Mouse (Mus musculus): ENCODE data around the gene Gm10681. TPM values are rescaled to one million over a fixed set of nuclear protein-coding genes. Genes with fewer than 3 reads are reported as not detected.
"Not testable (repeated sequence)": the region's sequence is repeated elsewhere in the genome, so short reads cannot be mapped to it uniquely, and the experiment has no call there.

The Gm10681 gene
- not detected in 2 replicates for polyA plus RNA-seq (2014; fragmentation: Nextera tagmentation; extraction: Ambion mirVana)

GRCm38 (mm10) chr3:98588707-98589106, at the start of gene Gm10681:
Gene Gm10681 (minus strand): TSS chr3:98588807.
- DNase-seq (ENCODE audit: low spot score), result no peak

DNA sequence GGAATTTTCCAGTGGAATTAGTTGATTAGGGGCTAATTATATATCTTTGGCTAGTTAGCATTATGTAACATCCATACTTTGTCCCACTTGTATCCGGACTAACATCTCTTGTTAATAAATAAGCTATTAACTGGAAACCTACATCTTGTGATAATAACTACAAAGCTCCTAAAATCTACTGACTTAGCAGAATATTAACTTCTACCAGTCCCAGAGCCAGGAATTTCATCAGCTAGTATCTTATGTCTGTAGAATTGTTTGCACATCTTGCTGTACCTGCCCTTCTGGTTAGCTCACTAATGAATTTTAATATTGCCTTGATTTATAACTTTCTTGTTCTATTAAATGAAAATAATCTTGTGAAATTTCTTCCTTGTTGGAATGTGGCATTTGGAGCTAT, 46.5 kb upstream of the Gm10681 start:
- H3K4me1 ChIP-seq (replicated peaks; ENCODE audit: control insufficient read depth, insufficient read depth, low read length), result no peaks in the 10 kb centered on the region
- no peak overlapping the region for H3K4me3 ChIP-seq (ENCODE audit: low read depth, low read length)
- no peaks in the 10 kb centered on the region for H3K9me3 ChIP-seq (ENCODE audit: control insufficient read depth, low read length)
- H3K27me3 ChIP-seq (replicated peaks; ENCODE audit: control insufficient read depth, insufficient read depth, low read length), result no peaks in the 10 kb centered on the region
- H3K27ac ChIP-seq (ENCODE audit: low read depth), result no peak overlapping the region
- no peak overlapping the region for H3K9ac ChIP-seq (ENCODE audit: low read length)
- no peak overlapping the region for H3K4me2 ChIP-seq (ENCODE audit: low read length)
- no peaks in the 10 kb centered on the region for H3K36me3 ChIP-seq (ENCODE audit: control insufficient read depth, insufficient read depth, low read length)
- ATAC-seq (replicated peaks; ENCODE audit: low FRiP score, low TSS enrichment, low read depth) (no peak), DNase-seq (ENCODE audit: low spot score) (no peak)
- WGBS, result 76% methylated on average over 1 of the region's 1 CpGs

More at GRCm38 (mm10) chr3:98588707-98589106, at the start of gene Gm10681:
- Histone ChIP-seq H3K9ac (ENCODE audit: low read length) (no peak within 1 kb of the TSS), H3K4me2 (ENCODE audit: low read length) (no peak within 1 kb of the TSS), H3K4me3 (ENCODE audit: low read depth, low read length) (no peak within 1 kb of the TSS), H3K27ac (ENCODE audit: low read depth) (no peak within 1 kb of the TSS), H3K4me1 (replicated peaks; ENCODE audit: control insufficient read depth, insufficient read depth, low read length) (no peaks in the 10 kb centered on the region), H3K9me3 (ENCODE audit: control insufficient read depth, low read length) (no peaks in the 10 kb centered on the region), H3K36me3 (ENCODE audit: control insufficient read depth, insufficient read depth, low read length) (no peaks in the 10 kb centered on the region), H3K27me3 (replicated peaks; ENCODE audit: control insufficient read depth, insufficient read depth, low read length) (no peaks in the 10 kb centered on the region)
- ATAC-seq (replicated peaks; ENCODE audit: low FRiP score, low TSS enrichment, low read depth), result no peak

GRCm38 (mm10) chr3:98630152-98630551, 41.5 kb upstream of the Gm10681 start, which contains the start of gene Hsd3b5:
Gene Hsd3b5 (minus strand): TSS chr3:98630252.
- Histone ChIP-seq H3K36me3 (ENCODE audit: control insufficient read depth, insufficient read depth, low read length) (no peaks in the 10 kb centered on the region), H3K9me3 (ENCODE audit: control insufficient read depth, low read length) (no peaks in the 10 kb centered on the region), H3K27me3 (replicated peaks; ENCODE audit: control insufficient read depth, insufficient read depth, low read length) (no peaks in the 10 kb centered on the region), H3K27ac (ENCODE audit: low read depth) (no peak within 1 kb of the TSS), H3K4me1 (replicated peaks; ENCODE audit: control insufficient read depth, insufficient read depth, low read length) (no peaks in the 10 kb centered on the region), H3K4me2 (ENCODE audit: low read length) (no peak within 1 kb of the TSS), H3K9ac (ENCODE audit: low read length) (no peak within 1 kb of the TSS), H3K4me3 (ENCODE audit: low read depth, low read length) (no peak within 1 kb of the TSS)
- no peak for DNase-seq (ENCODE audit: low spot score)
- ATAC-seq (replicated peaks; ENCODE audit: low FRiP score, low TSS enrichment, low read depth), result no peak

GRCm38 (mm10) chr3:98629633-98630032, 41.0 kb upstream of the Gm10681 start:
- no peak overlapping the region for H3K27ac ChIP-seq (ENCODE audit: low read depth)
- 84% methylated on average over 3 of the region's 3 CpGs for WGBS
- H3K9ac ChIP-seq (ENCODE audit: low read length), result no peak overlapping the region
- H3K36me3 ChIP-seq (ENCODE audit: control insufficient read depth, insufficient read depth, low read length), result no peaks in the 10 kb centered on the region
- H3K9me3 ChIP-seq (ENCODE audit: control insufficient read depth, low read length), result no peaks in the 10 kb centered on the region
- H3K4me3 ChIP-seq (ENCODE audit: low read depth, low read length), result no peak overlapping the region
- H3K4me2 ChIP-seq (ENCODE audit: low read length), result no peak overlapping the region
- no peak for ATAC-seq (replicated peaks; ENCODE audit: low FRiP score, low TSS enrichment, low read depth)
- DNase-seq (ENCODE audit: low spot score), result no peak
- no peaks in the 10 kb centered on the region for H3K27me3 ChIP-seq (replicated peaks; ENCODE audit: control insufficient read depth, insufficient read depth, low read length)
- no peaks in the 10 kb centered on the region for H3K4me1 ChIP-seq (replicated peaks; ENCODE audit: control insufficient read depth, insufficient read depth, low read length)

GRCm38 (mm10) chr3:98616786-98617185, 28.2 kb upstream of the Gm10681 start:
- not testable (repeated sequence) for H3K27ac ChIP-seq (ENCODE audit: low read depth); DNase-seq (ENCODE audit: low spot score); H3K36me3 ChIP-seq (ENCODE audit: control insufficient read depth, insufficient read depth, low read length); H3K27me3 ChIP-seq (replicated peaks; ENCODE audit: control insufficient read depth, insufficient read depth, low read length); H3K9ac ChIP-seq (ENCODE audit: low read length); H3K4me2 ChIP-seq (ENCODE audit: low read length); H3K9me3 ChIP-seq (ENCODE audit: control insufficient read depth, low read length); ATAC-seq (replicated peaks; ENCODE audit: low FRiP score, low TSS enrichment, low read depth); H3K4me3 ChIP-seq (ENCODE audit: low read depth, low read length); H3K4me1 ChIP-seq (replicated peaks; ENCODE audit: control insufficient read depth, insufficient read depth, low read length)
- 80% methylated on average over 1 of the region's 1 CpGs for WGBS

- H3K9ac ChIP-seq (ENCODE audit: low read length); H3K27ac ChIP-seq (ENCODE audit: low read depth); H3K4me3 ChIP-seq (ENCODE audit: low read depth, low read length); H3K4me1 ChIP-seq (replicated peaks; ENCODE audit: control insufficient read depth, insufficient read depth, low read length); H3K27me3 ChIP-seq (replicated peaks; ENCODE audit: control insufficient read depth, insufficient read depth, low read length); H3K4me2 ChIP-seq (ENCODE audit: low read length); H3K9me3 ChIP-seq (ENCODE audit: control insufficient read depth, low read length); H3K36me3 ChIP-seq (ENCODE audit: control insufficient read depth, insufficient read depth, low read length); ATAC-seq (replicated peaks; ENCODE audit: low FRiP score, low TSS enrichment, low read depth); DNase-seq (ENCODE audit: low spot score): not testable (repeated sequence)
- 35% methylated on average over 2 of the region's 2 CpGs for WGBS
Measured at GRCm38 (mm10) chr3:98616244-98616643, 27.6 kb upstream of the Gm10681 start.

DNA sequence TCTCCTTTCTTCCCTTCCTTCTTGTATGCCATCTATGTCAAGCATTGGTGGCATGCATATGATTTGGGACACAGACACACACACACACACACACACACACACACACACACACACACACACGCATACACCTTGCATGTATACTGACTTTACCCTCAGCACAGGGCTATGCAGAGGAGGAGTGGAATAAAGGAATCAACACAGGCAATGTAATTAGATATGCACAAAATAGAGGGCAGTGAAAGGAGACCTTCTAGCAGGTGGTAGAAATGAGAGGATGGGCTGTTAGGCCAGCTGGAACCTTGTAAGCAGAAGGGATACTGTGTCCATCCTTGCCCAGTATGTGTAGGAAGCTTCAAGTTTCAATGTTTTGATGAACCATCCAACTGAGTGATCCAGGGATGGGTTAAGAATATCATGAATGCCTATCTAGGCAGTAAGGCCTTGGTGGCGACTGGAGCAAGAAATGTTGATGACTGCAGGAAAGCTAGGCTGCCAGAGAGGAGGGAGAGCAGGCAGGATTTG, 25.9 kb upstream of the Gm10681 start:
- not testable (repeated sequence) for H3K9ac ChIP-seq (ENCODE audit: low read length); H3K4me1 ChIP-seq (replicated peaks; ENCODE audit: control insufficient read depth, insufficient read depth, low read length); DNase-seq (ENCODE audit: low spot score); H3K4me2 ChIP-seq (ENCODE audit: low read length); H3K4me3 ChIP-seq (ENCODE audit: low read depth, low read length); ATAC-seq (replicated peaks; ENCODE audit: low FRiP score, low TSS enrichment, low read depth); H3K36me3 ChIP-seq (ENCODE audit: control insufficient read depth, insufficient read depth, low read length); H3K9me3 ChIP-seq (ENCODE audit: control insufficient read depth, low read length); H3K27ac ChIP-seq (ENCODE audit: low read depth); H3K27me3 ChIP-seq (replicated peaks; ENCODE audit: control insufficient read depth, insufficient read depth, low read length)
- 61% methylated on average over 2 of the region's 2 CpGs for WGBS

DNA sequence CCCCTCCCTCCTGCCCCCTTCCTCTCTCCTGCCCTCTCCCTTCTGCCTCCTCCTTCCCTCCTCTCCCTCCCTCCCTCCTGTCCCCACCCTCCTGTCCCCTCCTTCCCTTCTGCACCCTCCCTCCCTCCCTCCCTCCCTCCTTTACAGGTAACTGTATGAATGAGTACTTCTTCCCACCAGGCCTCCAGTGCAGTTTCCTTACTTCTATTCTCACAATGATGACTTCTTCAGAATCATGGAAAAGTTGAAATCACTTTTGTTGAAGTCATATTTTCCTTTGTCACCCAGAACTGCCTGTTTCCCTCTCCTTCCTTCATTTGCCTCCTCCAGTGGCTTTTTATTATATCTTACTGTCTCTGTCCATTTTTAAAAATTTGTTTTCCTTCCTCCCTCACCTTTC, 25.4 kb upstream of the Gm10681 start:
- H3K4me1 ChIP-seq (replicated peaks; ENCODE audit: control insufficient read depth, insufficient read depth, low read length), result no peaks in the 10 kb centered on the region
- H3K4me2 ChIP-seq (ENCODE audit: low read length), result no peak overlapping the region
- no peaks in the 10 kb centered on the region for H3K27me3 ChIP-seq (replicated peaks; ENCODE audit: control insufficient read depth, insufficient read depth, low read length)
- no peak for DNase-seq (ENCODE audit: low spot score)
- no peak overlapping the region for H3K27ac ChIP-seq (ENCODE audit: low read depth)
- ATAC-seq (replicated peaks; ENCODE audit: low FRiP score, low TSS enrichment, low read depth), result no peak
- no peaks in the 10 kb centered on the region for H3K9me3 ChIP-seq (ENCODE audit: control insufficient read depth, low read length)
- H3K36me3 ChIP-seq (ENCODE audit: control insufficient read depth, insufficient read depth, low read length), result no peaks in the 10 kb centered on the region
- no peak overlapping the region for H3K9ac ChIP-seq (ENCODE audit: low read length)
- H3K4me3 ChIP-seq (ENCODE audit: low read depth, low read length), result no peak overlapping the region

GRCm38 (mm10) chr3:98613540-98613939, 24.9 kb upstream of the Gm10681 start:
- H3K27ac ChIP-seq (ENCODE audit: low read depth); H3K9me3 ChIP-seq (ENCODE audit: control insufficient read depth, low read length); H3K4me2 ChIP-seq (ENCODE audit: low read length); H3K4me3 ChIP-seq (ENCODE audit: low read depth, low read length); ATAC-seq (replicated peaks; ENCODE audit: low FRiP score, low TSS enrichment, low read depth); H3K36me3 ChIP-seq (ENCODE audit: control insufficient read depth, insufficient read depth, low read length); H3K27me3 ChIP-seq (replicated peaks; ENCODE audit: control insufficient read depth, insufficient read depth, low read length); H3K4me1 ChIP-seq (replicated peaks; ENCODE audit: control insufficient read depth, insufficient read depth, low read length); DNase-seq (ENCODE audit: low spot score); H3K9ac ChIP-seq (ENCODE audit: low read length): not testable (repeated sequence)
